8 mouse cellular contexts compared by ENCODE assay signal in the genomic region with DNA sequence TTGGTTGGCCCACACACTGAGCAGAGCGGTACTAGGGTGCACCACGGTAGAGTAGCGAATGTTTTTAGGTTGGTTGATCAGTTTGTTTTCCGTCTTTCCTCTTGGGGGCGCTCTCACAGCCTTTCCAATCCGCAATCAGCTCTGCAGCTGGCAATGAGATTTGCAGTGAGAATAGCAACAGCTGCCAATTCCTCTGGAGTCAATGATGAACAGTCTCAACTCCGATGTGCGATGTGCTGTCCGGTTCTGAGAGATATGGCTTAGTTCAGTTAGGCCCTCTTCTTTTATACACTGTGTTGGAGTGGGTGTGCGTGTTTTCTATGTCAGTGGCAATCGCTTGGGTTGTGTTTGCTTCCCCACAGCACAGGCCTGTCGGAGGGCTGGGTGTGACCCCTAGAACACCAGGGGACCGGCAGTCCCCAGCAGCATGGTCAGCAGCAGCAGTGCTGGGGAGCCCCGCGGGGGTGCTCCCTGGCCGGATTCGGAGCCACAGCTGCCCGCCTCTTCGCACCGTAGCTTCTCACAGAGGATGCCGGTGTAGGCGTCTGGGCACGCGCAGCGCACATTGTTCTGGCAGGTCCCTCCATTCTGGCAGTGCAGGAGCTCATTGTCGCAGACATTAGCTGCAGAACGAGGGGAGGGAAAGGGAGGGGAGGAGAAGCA.
DNase-seq lines count a peak whose midpoint lies in the region; ATAC-seq lines count a peak whose summit lies in the region.

No protein-coding gene starts in this region.

- no peaks in the 10 kb centered on the region for H3K36me3 ChIP-seq in embryonic facial prominence, embryonic 12.5 days
- H3K36me3 ChIP-seq in heart, embryonic 14.5 days (ENCODE audit: control insufficient read depth, insufficient read depth, low read length): no peaks in the 10 kb centered on the region
- H3K36me3 ChIP-seq in neural tube, embryonic 12.5 days: no peaks in the 10 kb centered on the region

- peak overlapping the region; percentile 64 for H3K27ac ChIP-seq in embryonic facial prominence, embryonic 12.5 days
- H3K27ac ChIP-seq in heart, embryonic 14.5 days (replicated peaks in 1 of 2; ENCODE audit: control insufficient read depth in 1 of 2, insufficient read depth in 1 of 2, low read depth in 2 of 2, low read length in 2 of 2): no peak overlapping the region
- H3K27ac ChIP-seq in neural tube, embryonic 12.5 days: 0 out of 2 replicates have a peak overlapping the region, but pooled peaks have one; percentile 13

- H3K4me2 ChIP-seq in embryonic facial prominence, embryonic 12.5 days (replicated peaks): peak overlapping the region; percentile 81
- H3K4me2 ChIP-seq in heart, embryonic 14.5 days (ENCODE audit: low read length): peak overlapping the region; percentile 94
- H3K4me2 ChIP-seq in neural tube, embryonic 12.5 days (replicated peaks): peak overlapping the region; percentile 78

- no peaks in the 10 kb centered on the region for H3K9me3 ChIP-seq in embryonic facial prominence, embryonic 12.5 days
- H3K9me3 ChIP-seq in heart, embryonic 14.5 days (ENCODE audit: control insufficient read depth, low read length): no peaks in the 10 kb centered on the region
- H3K9me3 ChIP-seq in neural tube, embryonic 12.5 days: no peaks in the 10 kb centered on the region

- peak; percentile 84 for ATAC-seq in embryonic facial prominence, embryonic 12.5 days (ENCODE audit: insufficient number of reproducible peaks, insufficient read depth, low FRiP score, low TSS enrichment)
- ATAC-seq in heart, embryonic 14.5 days (ENCODE audit: insufficient number of reproducible peaks, insufficient read depth, low FRiP score, low read depth): no peak
- ATAC-seq in neural tube, embryonic 12.5 days (ENCODE audit: low FRiP score, low read depth): peak; percentile 94

- peak overlapping the region; percentile 42 for H3K4me3 ChIP-seq in embryonic facial prominence, embryonic 12.5 days
- H3K4me3 ChIP-seq in heart, embryonic 14.5 days (ENCODE audit: control insufficient read depth in 1 of 2, insufficient read depth in 1 of 2, low read depth in 1 of 2, low read length in 2 of 2): peak overlapping the region; percentile 43 to 53
- peak overlapping the region; percentile 38 for H3K4me3 ChIP-seq in neural tube, embryonic 12.5 days

- H3K27me3 ChIP-seq in embryonic facial prominence, embryonic 12.5 days: no peaks in the 10 kb centered on the region
- no peaks in the 10 kb centered on the region for H3K27me3 ChIP-seq in heart, embryonic 14.5 days (ENCODE audit: control insufficient read depth, insufficient read depth, low read length)
- H3K27me3 ChIP-seq in neural tube, embryonic 12.5 days (replicated peaks): no peaks in the 10 kb centered on the region

- H3K4me1 ChIP-seq in embryonic facial prominence, embryonic 12.5 days: peaks cover 13% of the 10 kb centered on the region; the same call in 1 of the 2 replicates
- peaks cover 3 to 5% of the 10 kb centered on the region in 2 experiments; a peak in 3 of 4 replicates for H3K4me1 ChIP-seq in heart, embryonic 14.5 days (ENCODE audit: control insufficient read depth in 2 of 2, insufficient read depth in 2 of 2, low read length in 2 of 2)
- peaks cover 10% of the 10 kb centered on the region for H3K4me1 ChIP-seq in neural tube, embryonic 12.5 days

- peak overlapping the region; percentile 47 for H3K9ac ChIP-seq in embryonic facial prominence, embryonic 12.5 days
- peak overlapping the region; percentile 61 for H3K9ac ChIP-seq in heart, embryonic 14.5 days (ENCODE audit: low read length)
- peak overlapping the region; percentile 70 for H3K9ac ChIP-seq in neural tube, embryonic 12.5 days

- WGBS in embryonic facial prominence, embryonic 12.5 days: 4% methylated on average over 27 of the region's 27 CpGs
- 2% methylated on average over 27 of the region's 27 CpGs for WGBS in heart, embryonic 14.5 days
- 1% methylated on average over 27 of the region's 27 CpGs for WGBS in neural tube, embryonic 12.5 days

- peak; percentile 4 for DNase-seq in thymus, postnatal 0 days (ENCODE audit: low spot score)
- no peak for DNase-seq in thymus, adult 18-20 months
- peak; percentile 32 for DNase-seq in kidney, postnatal 10 days
- peak; percentile 6 for DNase-seq in liver
- DNase-seq in yolk sac, embryonic 10.5 days (ENCODE audit: low spot score): peak; percentile 30

Comparison
In these comparisons a context has a peak if more than half of its experiments do, and no peak if none do; other contexts are left out.
1. DNase-seq: peak in thymus, postnatal 0 days (single experiment), kidney, postnatal 10 days (single experiment), liver (single experiment) and yolk sac, embryonic 10.5 days (single experiment); none in thymus, adult 18-20 months (0 of 2).
2. H3K27ac ChIP-seq: peak in embryonic facial prominence, embryonic 12.5 days (single experiment) and neural tube, embryonic 12.5 days (single experiment); none in heart, embryonic 14.5 days (0 of 2).
3. Peak in every context shown above with its lines, with median percentiles within 50 percentile points of each other: H3K4me2 ChIP-seq, H3K4me3 ChIP-seq and H3K9ac ChIP-seq.